Mouse (Mus musculus) heart, embryonic 12.5 days (tissue): ENCODE data around the gene Gm5127. TPM values are rescaled to one million over a fixed set of nuclear protein-coding genes. Genes with fewer than 3 reads are reported as not detected.

Source experiments
- ATAC-seq: fragments of 200-750 bp; cut with Nextera tagmentation; 2 replicates; pipeline ENCODE4 v1.8.0; 2017; ENCODE audit warnings: moderate TSS enrichment, moderate library complexity; ENCODE audit not compliant: insufficient number of reproducible peaks, low FRiP score
- H3K27ac ChIP-seq: fragments of 300-500 bp; sonication (generic); 2 replicates; pipeline ENCODE4 v1.5.1; 2016; ENCODE audit warnings: mild to moderate bottlenecking, moderate library complexity; ENCODE audit not compliant: poor library complexity, severe bottlenecking
- H3K27me3 ChIP-seq: fragments of 300-500 bp; sonication (generic); replicated peaks from 2 replicates; pipeline ENCODE4 v1.6.1; 2016; ENCODE audit warnings: mild to moderate bottlenecking, moderate library complexity
- H3K36me3 ChIP-seq: fragments of 300-500 bp; sonication (generic); 2 replicates; pipeline ENCODE4 v1.6.1; 2016; ENCODE audit warnings: mild to moderate bottlenecking, moderate library complexity
- H3K4me1 ChIP-seq: fragments of 300-500 bp; sonication (generic); replicated peaks from 2 replicates; pipeline ENCODE4 v1.6.1; 2016; ENCODE audit warnings: mild to moderate bottlenecking
- H3K4me2 ChIP-seq: fragments of 300-500 bp; sonication (generic); 2 replicates; pipeline ENCODE4 v1.6.1; 2016; ENCODE audit warnings: mild to moderate bottlenecking, moderate library complexity
- H3K4me3 ChIP-seq: fragments of 300-500 bp; sonication (generic); 2 replicates; pipeline ENCODE4 v1.5.1; 2016; ENCODE audit warnings: mild to moderate bottlenecking
- H3K9ac ChIP-seq: fragments of 300-500 bp; sonication (generic); 2 replicates; pipeline ENCODE4 v1.6.1; 2016; ENCODE audit warnings: mild to moderate bottlenecking, moderate library complexity
- H3K9me3 ChIP-seq: fragments of 300-500 bp; sonication (generic); replicated peaks from 2 replicates; pipeline ENCODE4 v1.6.1; 2016; ENCODE audit warnings: mild to moderate bottlenecking, moderate library complexity
- WGBS: fragments of 180-500 bp; shearing (Covaris S2); methylation state at CpG from one replicate; pipeline ENCODE4 v1.1.7; 2016; 5-methylcytosine and 5-hydroxymethylcytosine counted together
- microRNA-seq: library from miRNA; unstranded; fragments of <30 nt; microRNA quantifications from one replicate; pipeline ENCODE4, GENCODE M21; 2017
- polyA plus RNA-seq: library from polyadenylated mRNA; unstranded; fragments of >200 nt; fragmentation: Nextera tagmentation; extraction: Ambion mirVana; gene quantifications from 2 replicates; pipeline ENCODE4 v1.2.1, GENCODE M21; 2016

The Gm5127 gene
- polyA plus RNA-seq, 1 experiment from 2014 or later: not detected

- H3K4me2 ChIP-seq: no peak overlapping the region
- no peaks in the 10 kb centered on the region for H3K27me3 ChIP-seq
- no peaks in the 10 kb centered on the region for H3K4me1 ChIP-seq
- H3K4me3 ChIP-seq: no peak overlapping the region
- no peak overlapping the region for H3K27ac ChIP-seq
- H3K9me3 ChIP-seq: no peaks in the 10 kb centered on the region
- no peak overlapping the region for H3K9ac ChIP-seq
- no peaks in the 10 kb centered on the region for H3K36me3 ChIP-seq
- WGBS: 28% methylated on average over 1 of the region's 1 CpGs
- ATAC-seq: no peak
These were observed 45.5 kb downstream of the Gm5127 start for GRCm38 (mm10) chrX:106628514-106628913.

DNA sequence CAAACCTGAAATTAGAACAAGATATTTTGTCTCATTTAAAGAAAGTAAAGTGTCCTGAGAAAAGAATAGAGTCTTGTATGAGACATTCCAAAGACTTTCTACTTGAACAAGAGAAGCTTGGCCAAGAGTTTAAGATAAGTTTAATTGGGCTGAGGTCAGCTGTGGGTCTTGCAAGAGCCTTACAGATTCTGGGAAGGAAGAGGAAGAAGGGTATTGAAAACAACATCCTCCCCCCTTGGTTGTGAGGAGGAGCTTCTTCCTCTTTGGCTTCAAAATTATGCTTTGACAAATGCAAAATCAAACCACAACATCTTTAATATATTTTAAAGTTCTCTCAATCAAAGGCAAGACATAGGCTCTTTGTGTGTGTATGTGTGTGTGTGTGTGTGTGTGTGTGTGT, 50.6 kb downstream of the Gm5127 start:
- no peaks in the 10 kb centered on the region for H3K9me3 ChIP-seq
- H3K4me3 ChIP-seq: no peak overlapping the region
- H3K27ac ChIP-seq: no peak overlapping the region
- no peaks in the 10 kb centered on the region for H3K27me3 ChIP-seq
- no peaks in the 10 kb centered on the region for H3K4me1 ChIP-seq
- no peak for ATAC-seq
- no peaks in the 10 kb centered on the region for H3K36me3 ChIP-seq
- H3K9ac ChIP-seq: no peak overlapping the region
- H3K4me2 ChIP-seq: no peak overlapping the region

DNA sequence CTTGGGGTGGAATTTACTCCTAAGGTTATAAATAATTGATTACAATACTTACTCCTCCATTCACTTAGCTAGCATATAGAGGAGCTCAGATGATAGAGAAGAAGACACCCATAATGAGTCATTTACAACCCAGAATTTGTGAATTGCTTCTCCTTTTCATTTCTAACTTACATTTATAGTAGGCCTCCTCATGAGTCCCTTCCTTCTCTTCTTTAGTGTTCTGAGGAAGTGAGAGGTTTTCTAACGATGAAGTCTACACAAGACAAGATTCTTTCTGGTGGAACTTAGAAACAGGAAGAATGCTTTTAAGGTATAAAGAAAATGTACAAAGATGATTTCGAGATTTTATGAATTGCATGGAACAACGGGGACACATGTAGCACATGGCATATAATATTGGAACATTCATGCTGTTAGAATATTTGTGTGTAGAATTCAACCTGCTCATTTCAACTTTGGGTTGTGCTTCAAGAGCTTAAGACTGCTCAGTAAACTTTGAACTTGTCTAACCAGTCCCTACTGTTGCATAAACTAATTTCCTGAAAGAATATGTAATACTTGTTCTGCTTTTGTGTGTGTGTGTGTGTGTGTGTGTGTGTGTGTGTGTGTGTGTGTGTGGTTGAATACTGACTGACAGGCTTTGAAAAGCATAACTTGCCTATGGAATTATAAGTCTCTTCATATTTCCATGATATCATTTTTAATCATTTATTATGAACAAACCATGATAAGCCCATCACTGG, 52.0 kb downstream of the Gm5127 start:
- Histone ChIP-seq H3K4me2 (no peak overlapping the region), H3K4me1 (no peaks in the 10 kb centered on the region), H3K9me3 (no peaks in the 10 kb centered on the region), H3K36me3 (no peaks in the 10 kb centered on the region), H3K27ac (no peak overlapping the region), H3K9ac (no peak overlapping the region), H3K4me3 (no peak overlapping the region), H3K27me3 (no peaks in the 10 kb centered on the region)
- WGBS: 74% methylated on average over 3 of the region's 3 CpGs
- ATAC-seq: no peak

- no peaks in the 10 kb centered on the region for H3K36me3 ChIP-seq
- H3K4me3 ChIP-seq: no peak overlapping the region
- H3K4me2 ChIP-seq: no peak overlapping the region
- H3K9ac ChIP-seq: no peak overlapping the region
- no peaks in the 10 kb centered on the region for H3K9me3 ChIP-seq
- H3K4me1 ChIP-seq: no peaks in the 10 kb centered on the region
- H3K27ac ChIP-seq: no peak overlapping the region
- H3K27me3 ChIP-seq: no peaks in the 10 kb centered on the region
- ATAC-seq: no peak
These were observed 79.1 kb downstream of the Gm5127 start for GRCm38 (mm10) chrX:106662101-106662500.

GRCm38 (mm10) chrX:106704590-106704989, 121.6 kb downstream of the Gm5127 start:
- H3K4me2 ChIP-seq: no peak overlapping the region
- no peak overlapping the region for H3K4me3 ChIP-seq
- no peaks in the 10 kb centered on the region for H3K4me1 ChIP-seq
- H3K9ac ChIP-seq: no peak overlapping the region
- H3K9me3 ChIP-seq: no peaks in the 10 kb centered on the region
- no peak for ATAC-seq
- H3K27ac ChIP-seq: no peak overlapping the region
- H3K36me3 ChIP-seq: no peaks in the 10 kb centered on the region
- 72% methylated on average over 3 of the region's 3 CpGs for WGBS
- no peaks in the 10 kb centered on the region for H3K27me3 ChIP-seq

DNA sequence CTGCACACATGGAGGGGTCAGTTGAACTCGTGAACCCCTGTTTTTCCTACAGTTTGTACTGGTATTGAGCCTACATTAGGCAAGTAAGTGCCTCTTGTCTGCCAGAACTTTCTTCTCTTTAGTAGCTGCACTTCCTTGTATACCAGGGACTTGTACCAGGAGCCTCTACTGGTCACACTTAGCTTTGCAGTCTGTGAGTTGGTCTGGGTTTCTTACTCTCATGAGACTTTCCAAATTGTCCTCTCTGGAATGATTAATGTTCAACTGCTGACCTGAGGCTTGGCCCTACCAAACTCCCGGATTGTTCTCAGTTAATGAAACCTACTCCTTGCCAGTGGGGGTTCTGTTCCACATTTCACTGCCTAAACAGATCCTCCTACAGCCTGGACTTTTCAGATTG, 134.2 kb downstream of the Gm5127 start:
- no peaks in the 10 kb centered on the region for H3K27me3 ChIP-seq
- H3K4me1 ChIP-seq: no peaks in the 10 kb centered on the region
- H3K36me3 ChIP-seq: no peaks in the 10 kb centered on the region
- H3K9ac ChIP-seq: no peak overlapping the region
- no peak overlapping the region for H3K4me2 ChIP-seq
- no peak overlapping the region for H3K27ac ChIP-seq
- H3K9me3 ChIP-seq: no peaks in the 10 kb centered on the region; the same call in 1 of the 2 replicates
- H3K4me3 ChIP-seq: no peak overlapping the region
- no peak for ATAC-seq
- 32% methylated on average over 2 of the region's 2 CpGs for WGBS

DNA sequence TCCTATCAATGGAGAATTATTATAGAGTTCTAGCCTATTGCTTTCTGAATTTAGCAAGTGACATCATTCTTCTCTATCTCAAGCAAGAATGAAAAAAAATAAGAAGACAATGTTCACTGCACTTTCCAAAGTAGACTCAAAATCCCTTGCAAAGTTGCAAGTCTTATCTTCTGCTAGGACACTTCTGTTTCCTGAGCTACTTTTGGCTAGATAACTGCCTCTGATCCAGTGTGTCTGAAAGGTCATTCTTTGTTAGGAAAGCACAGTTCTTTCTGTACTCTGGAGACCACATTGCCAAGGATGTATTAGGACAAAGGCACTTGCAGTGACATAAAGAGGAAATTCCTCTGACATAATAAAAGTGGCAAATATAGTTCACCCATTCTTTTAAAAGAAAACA, 159.3 kb downstream of the Gm5127 start:
- Histone ChIP-seq H3K4me2 (no peak overlapping the region), H3K9ac (no peak overlapping the region), H3K36me3 (no peaks in the 10 kb centered on the region), H3K4me3 (no peak overlapping the region), H3K27ac (no peak overlapping the region), H3K27me3 (no peaks in the 10 kb centered on the region), H3K4me1 (no peaks in the 10 kb centered on the region), H3K9me3 (no peaks in the 10 kb centered on the region)
- ATAC-seq: no peak

DNA sequence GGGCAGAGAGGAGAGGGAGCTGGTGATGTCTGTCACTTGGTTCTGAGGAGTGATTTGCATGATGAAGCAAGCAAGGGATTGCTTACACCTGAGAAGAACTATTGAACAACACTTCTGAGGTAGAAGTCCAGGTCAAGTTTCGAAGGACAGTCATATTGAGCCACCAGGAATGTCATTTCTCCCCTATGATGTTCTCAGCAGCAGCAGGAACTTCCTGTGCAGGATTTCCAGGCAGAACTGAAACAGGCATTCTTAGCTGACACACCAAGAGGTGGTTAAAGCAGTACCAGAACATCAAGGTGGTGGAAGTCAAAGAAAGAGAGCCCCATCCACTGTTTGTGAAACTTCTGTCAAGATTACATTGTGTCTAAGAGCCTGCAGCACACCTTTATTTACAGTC, 172.3 kb downstream of the Gm5127 start:
- H3K4me1 ChIP-seq: no peaks in the 10 kb centered on the region
- no peak for ATAC-seq
- no peaks in the 10 kb centered on the region for H3K9me3 ChIP-seq
- no peak overlapping the region for H3K9ac ChIP-seq
- no peak overlapping the region for H3K27ac ChIP-seq
- H3K4me2 ChIP-seq: no peak overlapping the region
- WGBS: 64% methylated on average over 1 of the region's 1 CpGs
- H3K36me3 ChIP-seq: no peaks in the 10 kb centered on the region
- no peaks in the 10 kb centered on the region for H3K27me3 ChIP-seq
- H3K4me3 ChIP-seq: no peak overlapping the region

Small RNA genes within 50 kb of the gene (microRNA-seq; reads per million reads assigned to microRNA genes)
- not detected for gene Gm22102

Other genes with a start within 250 kb of the Gm5127 start
- gene Fndc3c1, start 97.8 kb upstream of the Gm5127 start, polyA plus RNA-seq: 5.3 and 6.3 TPM in 2 replicates
- 0.83 and 0.87 TPM in 2 replicates for gene Cysltr1, start 20.5 kb downstream of the Gm5127 start, polyA plus RNA-seq